Mouse (Mus musculus): ENCODE measurements around the gene Dock3.

GRCm38 (mm10) chr9:106885901-106886731 is 345.6 kb downstream of the Dock3 start:
- TF ChIP-seq GATA1 (IDR thresholded peaks at IDR 0.05; ENCODE audit: borderline replicate concordance, low read length) (no peak), FLI1 (IDR thresholded peaks at IDR 0.05; ENCODE audit: low read length) (no peak)

All from megakaryocyte, embryonic 14.5 days (primary cell).